Comparison of ENCODE assay signal across 16 mouse cellular contexts in the genomic region with DNA sequence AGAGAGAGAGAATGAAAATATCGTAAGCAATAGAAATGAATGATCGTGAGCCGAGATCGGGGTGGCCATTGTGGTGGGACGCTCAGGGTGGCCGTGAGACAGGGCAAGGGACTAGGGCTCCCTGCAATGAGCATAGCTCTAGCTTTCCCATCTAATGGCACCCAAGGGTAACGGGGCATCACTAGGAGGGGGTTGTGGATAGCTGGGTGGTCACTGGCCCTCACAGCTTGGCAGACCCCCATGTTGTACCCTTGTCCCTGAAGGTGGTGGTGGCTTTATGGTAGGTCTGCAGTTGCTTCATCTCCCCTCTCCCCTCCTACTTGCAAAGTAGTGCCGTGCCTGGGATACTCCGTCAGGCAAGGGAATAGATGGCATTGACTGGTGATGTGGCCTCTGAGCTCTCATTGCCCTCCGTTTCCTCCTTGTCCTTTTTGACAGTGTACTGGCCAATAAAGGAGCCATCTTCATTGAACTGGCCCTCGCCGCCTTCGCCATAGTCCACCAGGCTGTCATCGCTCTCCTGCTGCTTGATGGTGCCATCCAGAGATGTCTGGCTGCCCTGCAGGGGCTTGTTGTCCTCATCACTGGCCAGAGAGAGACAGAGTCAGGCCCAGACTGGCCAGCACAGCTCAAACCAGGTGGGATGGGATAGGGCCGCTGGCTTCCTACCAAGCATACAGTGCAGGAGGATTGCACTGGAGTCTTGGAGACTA. TPM values are rescaled to one million over a fixed set of nuclear protein-coding genes. Genes with fewer than 3 reads are reported as not detected.
DNase-seq lines count a peak whose midpoint lies in the region; ATAC-seq and TF ChIP-seq lines count a peak whose summit lies in the region.
"Had no signal": no experiment of that assay in that cellular context is flagged by ENCODE, and none has a peak within 500 bp of the region (broad histone marks: within the 10 kb centered on the region; RNA-seq: fewer than 3 reads in every experiment).

No protein-coding gene starts in this region.

- H3K4me2 ChIP-seq in forebrain, embryonic 11.5 days (ENCODE audit: low read depth, low read length, severe bottlenecking), result no peak overlapping the region
- no peak overlapping the region for H3K4me2 ChIP-seq in forebrain, embryonic 13.5 days
- H3K4me2 ChIP-seq in hindbrain, postnatal 0 days (ENCODE audit: low read depth, low read length), result no peak overlapping the region
- H3K4me2 ChIP-seq: limb, embryonic 15.5 days; lung, embryonic 14.5 days had no signal

- intact Hi-C loops in heart, postnatal 25 days (cut with DNase I), result no loop called here

- H3K9ac ChIP-seq in forebrain, embryonic 11.5 days (ENCODE audit: low read length), result no peak overlapping the region
- H3K9ac ChIP-seq in forebrain, embryonic 13.5 days, result no peak overlapping the region
- no peak overlapping the region for H3K9ac ChIP-seq in hindbrain, postnatal 0 days (replicated peaks; ENCODE audit: low read length)
- H3K9ac ChIP-seq: limb, embryonic 15.5 days; lung, embryonic 14.5 days had no signal

- H3K27me3 ChIP-seq in forebrain, embryonic 10.5 days (ENCODE audit: poor library complexity, severe bottlenecking), result no peaks in the 10 kb centered on the region; the same call in 1 of the 2 replicates
- no peaks in the 10 kb centered on the region for H3K27me3 ChIP-seq in forebrain, embryonic 11.5 days (ENCODE audit: control insufficient read depth, insufficient read depth, low read length)
- H3K27me3 ChIP-seq in forebrain, embryonic 13.5 days, result no peaks in the 10 kb centered on the region
- no peaks in the 10 kb centered on the region for H3K27me3 ChIP-seq in hindbrain, postnatal 0 days (ENCODE audit: insufficient read depth, low read length)
- H3K27me3 ChIP-seq: limb, embryonic 15.5 days had no signal

- no peaks in the 10 kb centered on the region for H3K9me3 ChIP-seq in forebrain, embryonic 10.5 days
- no peaks in the 10 kb centered on the region for H3K9me3 ChIP-seq in forebrain, embryonic 11.5 days (ENCODE audit: control insufficient read depth, low read length)
- H3K9me3 ChIP-seq in forebrain, embryonic 13.5 days (replicated peaks), result no peaks in the 10 kb centered on the region
- no peaks in the 10 kb centered on the region for H3K9me3 ChIP-seq in hindbrain, postnatal 0 days (ENCODE audit: low read length)
- H3K9me3 ChIP-seq: limb, embryonic 15.5 days had no signal

- 94% methylated on average over 15 of the region's 15 CpGs for WGBS in forebrain, embryonic 10.5 days
- WGBS in forebrain, embryonic 11.5 days, result 95% methylated on average over 15 of the region's 15 CpGs
- WGBS in forebrain, embryonic 13.5 days, result 91% methylated on average over 15 of the region's 15 CpGs
- 77% methylated on average over 15 of the region's 15 CpGs for WGBS in hindbrain, postnatal 0 days

- TF ChIP-seq CTCF in hindbrain, postnatal 0 days (IDR thresholded peaks at IDR 0.05; ENCODE audit: low read depth), result no peak

- H3K27ac ChIP-seq in forebrain, embryonic 10.5 days, result peak overlapping the region; percentile 4
- no peak overlapping the region for H3K27ac ChIP-seq in forebrain, embryonic 11.5 days (ENCODE audit: low read depth, low read length)
- H3K27ac ChIP-seq in forebrain, embryonic 13.5 days, result peak overlapping the region; percentile 87
- H3K27ac ChIP-seq in hindbrain, postnatal 0 days, result peak overlapping the region; percentile 70
- H3K27ac ChIP-seq: limb, embryonic 15.5 days had no signal

- no peaks in the 10 kb centered on the region for H3K36me3 ChIP-seq in forebrain, embryonic 10.5 days (replicated peaks)
- no peaks in the 10 kb centered on the region for H3K36me3 ChIP-seq in forebrain, embryonic 11.5 days (ENCODE audit: control insufficient read depth, insufficient read depth, low read length)
- peaks cover 10% of the 10 kb centered on the region; the same call in 1 of the 2 replicates for H3K36me3 ChIP-seq in forebrain, embryonic 13.5 days (ENCODE audit: poor library complexity, severe bottlenecking)
- H3K36me3 ChIP-seq in hindbrain, postnatal 0 days (ENCODE audit: insufficient read depth, low read length), result no peaks in the 10 kb centered on the region
- H3K36me3 ChIP-seq: limb, embryonic 15.5 days had no signal

- 0 out of 2 replicates have a peak, but pooled peaks cover 4% of the 10 kb centered on the region for H3K4me1 ChIP-seq in forebrain, embryonic 10.5 days
- H3K4me1 ChIP-seq in forebrain, embryonic 11.5 days (replicated peaks; ENCODE audit: control insufficient read depth, insufficient read depth, low read length), result no peaks in the 10 kb centered on the region
- peaks cover 36% of the 10 kb centered on the region for H3K4me1 ChIP-seq in forebrain, embryonic 13.5 days
- H3K4me1 ChIP-seq in hindbrain, postnatal 0 days (ENCODE audit: insufficient read depth, low read length), result 0 out of 2 replicates have a peak, but pooled peaks cover 10% of the 10 kb centered on the region
- H3K4me1 ChIP-seq: limb, embryonic 15.5 days had no signal

- no peak for DNase-seq in forebrain, embryonic 10.5 days (ENCODE audit: extremely low spot score, low spot score)
- DNase-seq in forebrain, embryonic 11.5 days (ENCODE audit: low spot score), result no peak
- peak; percentile 52 to 57 for DNase-seq in cerebellum, adult 18-20 months
- no peak for DNase-seq in hindbrain, postnatal 0 days (ENCODE audit: low spot score)
- no peak for DNase-seq in heart, postnatal 4 days
- no peak for DNase-seq in right cerebral cortex, postnatal 36 days (ENCODE audit: low spot score in 2 of 2)
- DNase-seq in heart, postnatal 25 days (ENCODE audit: low spot score), result no peak
- DNase-seq: heart, adult 11 months; heart, postnatal 36 days; kidney, adult 9 months; lung, embryonic 14.5 days; retina, postnatal 1 day; thymus, postnatal 25 days had no signal

- no peak overlapping the region for H3K4me3 ChIP-seq in forebrain, embryonic 10.5 days
- no peak overlapping the region for H3K4me3 ChIP-seq in forebrain, embryonic 11.5 days (ENCODE audit: low read depth, low read length)
- no peak overlapping the region for H3K4me3 ChIP-seq in forebrain, embryonic 13.5 days
- no peak overlapping the region for H3K4me3 ChIP-seq in hindbrain, postnatal 0 days (ENCODE audit: low read length)
- H3K4me3 ChIP-seq: limb, embryonic 15.5 days had no signal

- ATAC-seq in forebrain, embryonic 11.5 days (replicated peaks; ENCODE audit: low FRiP score), result no peak
- no peak for ATAC-seq in forebrain, embryonic 13.5 days
- no peak for ATAC-seq in hindbrain, postnatal 0 days

RNA-seq across cellular contexts. Expression of a gene that starts 27.2 kb away (rescaled TPM):
- 2.8 and 5.5 TPM in 2 replicates for polyA plus RNA-seq in forebrain, embryonic 10.5 days (2016; fragmentation: Nextera tagmentation; extraction: Ambion mirVana)
- polyA plus RNA-seq in forebrain, embryonic 11.5 days (2014; fragmentation: Nextera tagmentation; extraction: Ambion mirVana), result 15.3 and 16.9 TPM in 2 replicates
- 53.6 and 68.9 TPM in 2 replicates for polyA plus RNA-seq in forebrain, embryonic 13.5 days (2015; fragmentation: Nextera tagmentation; extraction: Ambion mirVana)
- 67.6 and 84.0 TPM in 2 replicates for total RNA-seq in hindbrain, postnatal 0 days (2014; rRNA removed)
- 17.7 and 19.2 TPM in 2 replicates for polyA plus RNA-seq in hindbrain, postnatal 0 days (2015; fragmentation: Nextera tagmentation; extraction: Ambion mirVana)
- total RNA-seq in heart, postnatal 4 days (2021), result 1 to 10 TPM; 2.1 to 3.0 TPM
- 1 to 10 TPM; 3.9 to 7.8 TPM for total RNA-seq in heart, postnatal 25 days (2021)
- total RNA-seq: megakaryocyte progenitor cell, adult 5-6 weeks had no signal

Comparison
In these comparisons a context has a peak if more than half of its experiments do, and no peak if none do; other contexts are left out.
1. DNase-seq: peak in cerebellum, adult 18-20 months (2 of 2); none in forebrain, embryonic 10.5 days (single experiment), forebrain, embryonic 11.5 days (single experiment), hindbrain, postnatal 0 days (single experiment), heart, postnatal 4 days (single experiment), right cerebral cortex, postnatal 36 days (0 of 2) and heart, postnatal 25 days (single experiment).